Mouse (Mus musculus) hindbrain, embryonic 10.5 days (tissue): ENCODE measurements at regions not wholly inside any gene's neighbourhood (a gene's known extent, or its start where the extent isn't known, plus 50 kb on each side); places are given as distances from the start of the nearest gene placed in this dataset.
A peak's percentile ranks its signal among the peaks of the same experiment; 100 is the strongest.

Source experiments
- DNase-seq: peaks from one replicate; pipeline ENCODE4 v3.0.0-alpha.2; 2017; ENCODE audit warnings: low spot score
- H3K27ac ChIP-seq: fragments of 300-500 bp; sonication (generic); 2 replicates; pipeline ENCODE4 v1.5.1; 2016; ENCODE audit warnings: mild to moderate bottlenecking, moderate library complexity
- H3K27me3 ChIP-seq: fragments of 300-500 bp; sonication (generic); 2 replicates; pipeline ENCODE4 v1.6.1; 2016; ENCODE audit warnings: mild to moderate bottlenecking; ENCODE audit not compliant: poor library complexity, insufficient read depth, severe bottlenecking
- H3K36me3 ChIP-seq: fragments of 300-500 bp; sonication (generic); 2 replicates; pipeline ENCODE4 v1.6.1; 2016; ENCODE audit warnings: mild to moderate bottlenecking, moderate library complexity
- H3K4me1 ChIP-seq: fragments of 300-500 bp; sonication (generic); replicated peaks from 2 replicates; pipeline ENCODE4 v1.6.1; 2016; ENCODE audit warnings: mild to moderate bottlenecking
- H3K4me3 ChIP-seq: fragments of 300-500 bp; sonication (generic); 2 replicates; pipeline ENCODE4 v1.5.1; 2016; ENCODE audit warnings: mild to moderate bottlenecking, moderate library complexity
- H3K9me3 ChIP-seq: fragments of 300-500 bp; sonication (generic); 2 replicates; pipeline ENCODE4 v1.6.1; 2016; ENCODE audit warnings: mild to moderate bottlenecking, moderate library complexity
- WGBS: fragments of 180-500 bp; shearing (Covaris S2); methylation state at CpG from one replicate; pipeline ENCODE4 v1.1.7; 2016; 5-methylcytosine and 5-hydroxymethylcytosine counted together

DNA sequence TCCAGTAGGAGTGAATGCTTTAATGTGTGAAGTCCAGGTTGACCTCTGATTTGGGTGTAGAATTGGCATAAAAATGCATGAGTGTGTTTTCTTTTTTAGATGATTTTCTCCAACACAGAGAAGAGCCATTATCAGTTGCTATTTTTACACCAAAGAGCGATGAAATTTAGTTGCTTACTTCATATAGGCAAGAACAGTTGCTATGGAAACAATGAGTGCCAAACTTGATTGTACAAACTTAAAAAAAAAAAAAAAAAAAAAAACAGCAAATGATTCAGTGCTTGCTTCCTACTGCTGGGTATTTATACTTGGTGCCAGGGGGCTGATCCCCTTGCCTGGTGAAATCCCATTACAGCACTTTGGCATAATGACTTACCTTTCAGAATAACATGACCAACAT, 268.0 kb downstream of the Sec23a start:
- Histone ChIP-seq H3K27ac (no peak overlapping the region), H3K36me3 (no peaks in the 10 kb centered on the region), H3K4me1 (peaks cover 3% of the 10 kb centered on the region; the same call in 1 of the 2 replicates), H3K9me3 (no peaks in the 10 kb centered on the region), H3K27me3 (no peaks in the 10 kb centered on the region), H3K4me3 (no peak overlapping the region)
- no peak for DNase-seq
- 92% methylated on average over 1 of the region's 1 CpGs for WGBS

- H3K27ac ChIP-seq = no peak overlapping the region
- no peak overlapping the region for H3K4me3 ChIP-seq
- WGBS = 70% methylated on average over 1 of the region's 1 CpGs
- H3K36me3 ChIP-seq = no peaks in the 10 kb centered on the region
- no peaks in the 10 kb centered on the region for H3K9me3 ChIP-seq
- no peaks in the 10 kb centered on the region for H3K27me3 ChIP-seq
- DNase-seq = no peak
- no peaks in the 10 kb centered on the region for H3K4me1 ChIP-seq
These were observed 283.7 kb downstream of the Sec23a start for GRCm38 (mm10) chr12:58728094-58728493.

DNA sequence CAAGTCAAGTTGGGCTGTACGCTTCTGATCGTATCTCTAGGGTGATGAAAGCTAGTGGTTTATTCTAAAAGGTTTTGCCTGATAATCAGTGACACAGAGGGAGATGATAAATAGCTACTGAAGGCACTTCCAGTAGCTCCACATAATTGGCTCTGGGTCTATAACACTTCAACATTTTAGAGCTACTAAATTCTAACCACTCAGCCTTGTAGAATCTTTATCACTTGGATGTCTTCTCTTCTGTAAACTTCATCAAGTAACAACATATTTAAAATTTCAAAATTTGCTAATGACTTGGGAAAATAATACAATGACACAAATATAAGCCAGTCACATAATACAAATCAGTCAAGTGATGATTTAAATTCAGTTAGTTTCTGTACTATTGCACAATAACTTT, 284.3 kb downstream of the Sec23a start:
- WGBS = 93% methylated on average over 2 of the region's 2 CpGs

DNA sequence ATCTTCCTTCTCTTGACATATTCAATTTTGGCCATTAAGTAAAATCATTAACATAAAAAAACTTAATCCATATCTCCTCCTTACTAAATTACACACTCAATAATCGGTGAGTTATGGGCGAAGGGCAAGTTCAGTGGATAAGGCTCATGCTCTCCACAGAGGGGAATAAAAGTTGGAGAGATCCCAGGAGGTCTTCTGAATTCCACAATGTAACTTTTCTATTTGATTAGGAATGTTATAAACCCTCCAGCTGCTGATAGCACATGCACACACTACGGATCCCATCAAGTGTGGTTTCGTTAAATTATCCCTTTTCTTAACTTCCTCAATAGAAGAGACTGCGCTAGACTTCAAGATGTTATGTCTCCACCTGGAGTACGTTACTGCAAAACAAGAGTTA, 293.9 kb downstream of the Sec23a start:
- no peak overlapping the region for H3K27ac ChIP-seq
- no peak for DNase-seq
- no peak overlapping the region for H3K4me3 ChIP-seq
- WGBS = 90% methylated on average over 6 of the region's 6 CpGs
- no peaks in the 10 kb centered on the region for H3K27me3 ChIP-seq
- H3K36me3 ChIP-seq = no peaks in the 10 kb centered on the region
- H3K9me3 ChIP-seq = no peaks in the 10 kb centered on the region
- no peaks in the 10 kb centered on the region for H3K4me1 ChIP-seq

More for the DNA sequence above, 284.3 kb downstream of the Sec23a start:
- Histone ChIP-seq H3K27me3 (no peaks in the 10 kb centered on the region), H3K4me1 (no peaks in the 10 kb centered on the region), H3K4me3 (no peak overlapping the region), H3K27ac (no peak overlapping the region), H3K9me3 (no peaks in the 10 kb centered on the region), H3K36me3 (no peaks in the 10 kb centered on the region)
- DNase-seq = no peak

- no peaks in the 10 kb centered on the region for H3K27me3 ChIP-seq
- 94% methylated on average over 1 of the region's 1 CpGs for WGBS
- no peak overlapping the region for H3K27ac ChIP-seq
- no peaks in the 10 kb centered on the region for H3K4me1 ChIP-seq
- no peaks in the 10 kb centered on the region for H3K36me3 ChIP-seq
- no peaks in the 10 kb centered on the region for H3K9me3 ChIP-seq
- no peak overlapping the region for H3K4me3 ChIP-seq
- no peak for DNase-seq
These were observed 297.6 kb downstream of the Sec23a start for GRCm38 (mm10) chr12:58714207-58714606.

GRCm38 (mm10) chr12:58695680-58696079, 316.1 kb downstream of the Sec23a start:
- Histone ChIP-seq H3K9me3 (peaks cover 6% of the 10 kb centered on the region; the same call in 1 of the 2 replicates), H3K4me1 (no peaks in the 10 kb centered on the region), H3K27ac (no peak overlapping the region), H3K27me3 (no peaks in the 10 kb centered on the region), H3K36me3 (no peaks in the 10 kb centered on the region), H3K4me3 (no peak overlapping the region)
- WGBS = 91% methylated on average over 5 of the region's 5 CpGs
- DNase-seq = no peak

DNA sequence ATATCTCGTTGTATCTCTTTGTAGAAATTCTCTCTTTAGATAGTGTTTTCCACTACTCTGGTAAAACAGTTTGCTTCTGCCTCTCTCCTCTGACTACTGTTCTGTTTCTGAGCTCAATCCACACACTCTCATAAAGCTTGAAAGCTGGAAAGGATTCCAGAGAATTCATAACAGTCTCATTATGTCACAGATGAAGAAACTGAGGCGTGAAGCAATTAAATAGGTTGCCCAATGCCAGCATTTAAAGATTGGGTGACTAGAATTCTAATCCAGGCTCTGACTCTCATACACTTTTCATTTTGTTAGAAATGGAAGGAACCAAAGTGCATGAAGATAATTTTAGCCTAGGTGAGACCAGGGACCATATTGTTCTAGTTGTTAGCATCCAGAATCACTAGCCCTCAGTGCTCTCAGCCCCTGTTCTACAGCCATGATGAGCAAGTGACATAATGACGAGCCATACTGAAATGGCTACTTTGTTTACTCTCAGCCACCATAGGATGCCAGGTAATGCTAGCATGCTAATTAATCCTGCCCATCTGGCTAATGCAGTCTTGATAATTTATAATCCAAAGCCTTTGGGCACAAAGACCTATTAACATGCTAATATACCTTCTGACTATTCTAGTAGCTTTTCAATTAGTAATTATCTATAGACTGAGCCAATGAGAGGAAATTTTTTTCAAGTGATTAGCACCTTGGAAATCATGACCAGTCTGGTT, 341.7 kb downstream of the Sec23a start:
- Histone ChIP-seq H3K4me3 (no peak overlapping the region), H3K9me3 (no peaks in the 10 kb centered on the region), H3K36me3 (no peaks in the 10 kb centered on the region), H3K27me3 (no peaks in the 10 kb centered on the region), H3K4me1 (no peaks in the 10 kb centered on the region), H3K27ac (no peak overlapping the region)
- WGBS = 86% methylated on average over 3 of the region's 3 CpGs
- DNase-seq = no peak

DNA sequence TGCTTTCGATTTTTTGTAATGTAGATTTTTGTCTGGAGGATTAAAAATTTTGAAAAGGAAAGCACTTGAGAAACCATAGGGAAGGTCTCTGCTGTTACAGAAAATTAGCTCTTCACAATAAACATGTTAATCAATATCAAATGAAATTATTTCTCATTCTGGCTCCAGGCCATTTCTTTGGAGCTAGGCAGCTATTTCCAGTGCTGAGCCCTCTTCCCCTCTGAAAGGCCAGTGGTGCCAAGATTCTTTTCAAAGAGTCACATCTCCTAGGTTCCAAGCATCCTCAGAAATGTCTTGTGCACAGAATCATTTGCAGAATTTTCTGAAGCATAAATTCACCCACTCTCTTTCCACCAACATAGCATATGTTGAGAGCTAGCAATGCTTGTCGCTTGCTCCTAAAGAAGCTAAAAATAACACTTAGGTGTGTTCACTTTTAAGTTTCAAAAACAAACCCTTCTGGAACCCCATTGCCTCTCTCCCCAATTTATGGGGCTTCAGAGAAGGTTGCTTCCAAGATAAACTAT, 357.2 kb downstream of the Sec23a start:
- DNase-seq = no peak
- 91% methylated on average over 2 of the region's 2 CpGs for WGBS

GRCm38 (mm10) chr12:58653751-58654150, 358.1 kb downstream of the Sec23a start:
- WGBS = 81% methylated on average over 6 of the region's 6 CpGs
- Histone ChIP-seq H3K36me3 (no peaks in the 10 kb centered on the region), H3K9me3 (no peaks in the 10 kb centered on the region), H3K4me3 (no peak overlapping the region), H3K27ac (no peak overlapping the region), H3K4me1 (peaks cover 3% of the 10 kb centered on the region), H3K27me3 (no peaks in the 10 kb centered on the region)
- DNase-seq = no peak

More for the DNA sequence above, 357.2 kb downstream of the Sec23a start:
- Histone ChIP-seq H3K27ac (no peak overlapping the region), H3K36me3 (no peaks in the 10 kb centered on the region), H3K27me3 (no peaks in the 10 kb centered on the region), H3K4me3 (no peak overlapping the region), H3K4me1 (peaks cover 3% of the 10 kb centered on the region), H3K9me3 (no peaks in the 10 kb centered on the region)

DNA sequence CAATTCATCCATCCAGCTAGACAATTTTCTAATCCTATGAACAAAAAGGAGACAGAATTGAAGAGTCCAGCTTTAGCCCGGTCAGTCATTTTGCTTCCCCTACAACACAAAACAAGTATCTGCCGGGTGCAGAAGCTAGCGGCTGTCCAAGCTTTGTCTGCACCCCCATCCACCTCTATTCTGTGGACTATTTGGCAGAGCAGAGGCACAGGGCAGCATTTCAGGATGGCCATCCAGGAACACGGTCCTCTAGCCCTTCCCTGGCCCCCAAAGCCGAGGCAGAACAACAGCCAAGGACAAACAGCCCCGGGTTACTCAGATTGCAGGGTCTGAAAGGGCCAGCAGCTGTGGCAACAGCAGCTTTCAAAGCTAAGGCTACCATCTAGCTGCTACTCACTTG, 358.6 kb downstream of the Sec23a start:
- H3K9me3 ChIP-seq = no peaks in the 10 kb centered on the region
- H3K27me3 ChIP-seq = no peaks in the 10 kb centered on the region
- no peaks in the 10 kb centered on the region for H3K36me3 ChIP-seq
- 72% methylated on average over 6 of the region's 6 CpGs for WGBS
- H3K4me1 ChIP-seq = peaks cover 3% of the 10 kb centered on the region
- H3K4me3 ChIP-seq = no peak overlapping the region
- peak; percentile 10 for DNase-seq
- H3K27ac ChIP-seq = no peak overlapping the region

DNA sequence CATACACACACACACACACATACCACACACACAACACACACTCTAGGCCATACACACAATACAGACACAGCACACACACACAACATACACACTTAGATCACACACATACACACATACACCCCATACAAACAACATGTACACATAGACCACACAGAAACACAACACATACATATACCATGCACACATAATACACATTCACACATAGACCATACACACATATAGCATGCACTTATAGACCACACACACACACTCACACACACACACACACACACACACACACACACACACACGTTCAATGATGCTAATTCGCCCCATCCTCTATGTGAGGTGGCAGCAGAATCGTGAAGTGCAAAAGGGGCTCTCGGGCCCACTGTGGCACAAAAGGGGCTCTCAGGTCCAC, 359.1 kb downstream of the Sec23a start:
- 91% methylated on average over 4 of the region's 4 CpGs for WGBS
- no peak for DNase-seq

DNA sequence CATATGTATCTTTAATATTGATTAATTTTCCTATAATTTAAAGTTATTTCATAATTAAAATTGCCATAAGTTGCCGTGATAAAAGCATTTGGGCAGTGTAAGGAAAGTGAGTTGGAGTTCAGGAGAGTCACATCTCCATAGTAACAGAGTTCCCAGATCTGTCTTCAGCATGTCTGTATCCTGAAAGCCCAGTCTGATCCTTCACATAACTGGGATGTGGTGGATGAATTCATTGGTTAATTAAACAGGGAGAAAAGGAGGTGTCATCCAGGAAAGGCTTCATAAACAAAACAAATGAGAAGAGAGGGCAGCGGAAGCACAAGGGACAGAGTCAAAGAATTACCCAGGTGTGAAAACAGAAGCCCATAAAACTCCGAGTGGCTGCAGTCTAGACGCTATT, 363.5 kb downstream of the Sec23a start:
- H3K4me3 ChIP-seq = no peak overlapping the region
- H3K27ac ChIP-seq = no peak overlapping the region
- no peaks in the 10 kb centered on the region for H3K36me3 ChIP-seq
- no peak for DNase-seq
- no peaks in the 10 kb centered on the region for H3K27me3 ChIP-seq
- H3K4me1 ChIP-seq = peaks cover 2% of the 10 kb centered on the region
- WGBS = 48% methylated on average over 4 of the region's 4 CpGs
- no peaks in the 10 kb centered on the region for H3K9me3 ChIP-seq

More for the DNA sequence above, 359.1 kb downstream of the Sec23a start:
- Histone ChIP-seq H3K4me3 (no peak overlapping the region), H3K27ac (no peak overlapping the region), H3K4me1 (peaks cover 3% of the 10 kb centered on the region), H3K36me3 (no peaks in the 10 kb centered on the region), H3K9me3 (no peaks in the 10 kb centered on the region), H3K27me3 (no peaks in the 10 kb centered on the region)

DNA sequence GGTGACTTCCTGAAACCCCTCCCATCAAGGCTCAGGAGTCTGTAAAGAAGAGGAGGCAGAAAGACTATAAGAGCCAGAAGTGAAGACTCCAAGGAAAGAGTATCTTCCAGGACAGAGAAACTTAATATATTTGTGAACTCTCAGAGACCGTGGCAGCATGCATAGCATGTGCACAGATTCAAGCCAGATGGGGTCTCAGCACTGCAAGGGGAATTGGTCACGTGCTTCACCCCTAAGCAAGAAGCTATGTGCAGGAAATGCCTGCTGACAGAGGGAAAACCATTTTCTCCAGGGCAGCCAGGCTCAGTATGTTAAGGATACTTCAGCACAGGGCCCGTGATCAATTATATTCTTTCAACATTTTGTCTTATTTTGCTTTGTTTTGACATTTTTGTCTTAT, 368.0 kb downstream of the Sec23a start:
- no peak overlapping the region for H3K4me3 ChIP-seq
- WGBS = 67% methylated on average over 3 of the region's 3 CpGs
- H3K4me1 ChIP-seq = no peaks in the 10 kb centered on the region
- no peaks in the 10 kb centered on the region for H3K36me3 ChIP-seq
- peak; percentile 27 for DNase-seq
- no peak overlapping the region for H3K27ac ChIP-seq
- H3K27me3 ChIP-seq = no peaks in the 10 kb centered on the region
- H3K9me3 ChIP-seq = no peaks in the 10 kb centered on the region
